Mouse (Mus musculus) C2C12 (cell line): Measurements from ENCODE around the gene Wdfy3.

ENCODE experiments used
- CEBPB ChIP-seq: IDR thresholded peaks from one replicate; pipeline ENCODE4 v1.6.1; 2011; ENCODE audit warnings: low read depth, mild to moderate bottlenecking, control low read depth, moderate library complexity
- CTCF ChIP-seq: IDR thresholded peaks from one replicate; pipeline ENCODE4 v1.5.1; 2011; ENCODE audit not compliant: control insufficient read depth, insufficient read depth, insufficient read length
- MAX ChIP-seq: IDR thresholded peaks from one replicate; pipeline ENCODE4 v1.6.1; 2011; ENCODE audit warnings: mild to moderate bottlenecking, control low read depth
- MYOD1 ChIP-seq: IDR thresholded peaks from one replicate; pipeline ENCODE4 v1.6.1; 2011; ENCODE audit warnings: low read depth; ENCODE audit not compliant: control insufficient read depth, insufficient read length
- MYOG ChIP-seq: IDR thresholded peaks from one replicate; pipeline ENCODE4 v1.6.1; 2011; ENCODE audit not compliant: control insufficient read depth, insufficient read length; ENCODE audit errors: extremely low read depth
- USF1 ChIP-seq: IDR thresholded peaks from one replicate; pipeline ENCODE4 v1.6.1; 2011; ENCODE audit warnings: low read depth, mild to moderate bottlenecking, control low read depth, moderate library complexity

DNA sequence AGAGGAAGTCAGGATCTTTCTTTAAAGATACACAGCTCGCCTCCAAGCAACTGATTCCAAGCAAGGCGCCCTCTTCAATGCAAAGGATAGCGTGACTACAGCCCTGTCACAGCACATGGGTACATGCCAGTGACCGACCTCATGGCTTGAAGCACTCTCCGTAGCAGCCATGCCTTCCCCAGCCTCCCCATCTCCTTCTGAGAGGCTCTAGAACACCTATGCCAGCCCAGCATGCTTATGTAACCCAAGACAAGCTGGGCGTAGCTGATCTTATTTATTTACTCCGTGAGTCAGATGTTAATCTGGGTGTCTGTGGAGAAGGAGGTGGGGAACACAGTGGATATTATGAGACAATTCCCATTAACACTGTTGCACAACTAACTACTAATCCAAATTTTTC, 13.8 kb downstream of the Wdfy3 start:
- no peak for TF ChIP-seq CTCF
- no peak for TF ChIP-seq USF1
- no peak for TF ChIP-seq MYOG
- no peak for TF ChIP-seq CEBPB
- TF ChIP-seq MYOD1, result no peak
- TF ChIP-seq MAX, result no peak
